Mouse (Mus musculus) erythroid progenitor cell, adult 5-6 weeks (primary cell): ENCODE results near the gene Zic2. TPM values are rescaled to one million over a fixed set of nuclear protein-coding genes. Genes with fewer than 3 reads are reported as not detected.

Experiments
- ATAC-seq: replicated peaks from 2 replicates; pipeline ENCODE4 v1.8.0; 2016; ENCODE audit warnings: moderate number of reproducible peaks, mild to moderate bottlenecking, moderate TSS enrichment, inconsistent platforms; ENCODE audit not compliant: poor library complexity, low FRiP score, severe bottlenecking
- total RNA-seq, 2 experiments: library from RNA; stranded (forward) in 1 of 2; stranded (reverse) in 1 of 2; fragments of 150-400 nt in 1 of 2; fragments of 186-747, 209-891 nt in 1 of 2; gene quantifications; 2 replicates each; pipeline versions ENCODE4 v1.2.3 to v1.2.4; 2015 to 2017; ENCODE audit warnings: low replicate concordance in 2 of 2

Zic2 gene
- total RNA-seq, 2 experiments from 2014 or later: not detected

DNA sequence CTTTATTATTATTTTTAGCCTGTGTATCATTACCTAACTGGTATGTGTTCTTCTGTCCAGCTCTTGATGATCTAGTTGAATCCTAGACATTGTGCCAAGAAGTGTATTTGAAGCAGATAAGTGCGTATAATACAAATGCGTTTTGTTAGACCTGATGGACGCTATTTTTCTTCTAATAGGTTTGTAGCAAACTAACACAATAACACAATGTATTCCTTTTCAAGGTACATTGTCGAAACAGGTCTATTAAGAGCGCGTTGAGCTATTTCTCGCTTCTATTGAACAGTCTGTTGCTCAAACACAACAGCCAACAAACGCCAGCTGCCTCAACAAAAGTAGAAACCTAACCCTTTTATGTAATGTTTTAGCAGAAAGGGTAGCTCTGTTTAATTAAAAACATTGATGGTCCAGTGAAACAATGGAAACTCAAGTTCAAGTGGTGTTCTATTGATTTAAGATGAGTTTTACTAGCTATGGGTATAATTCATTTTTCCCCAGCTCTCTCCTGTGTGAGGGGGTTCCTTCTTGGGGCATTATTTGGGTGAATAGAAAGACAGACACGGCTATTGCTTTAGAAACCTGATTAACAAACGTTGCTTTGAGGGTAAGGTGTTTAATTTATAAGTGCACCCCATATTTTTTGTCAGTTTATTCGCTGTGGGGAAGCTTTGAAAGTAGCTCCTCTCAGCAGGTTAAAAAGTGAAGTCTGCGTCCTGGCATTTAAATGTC lies 14.6 kb downstream of the Zic2 start:
- ATAC-seq: no peak

DNA sequence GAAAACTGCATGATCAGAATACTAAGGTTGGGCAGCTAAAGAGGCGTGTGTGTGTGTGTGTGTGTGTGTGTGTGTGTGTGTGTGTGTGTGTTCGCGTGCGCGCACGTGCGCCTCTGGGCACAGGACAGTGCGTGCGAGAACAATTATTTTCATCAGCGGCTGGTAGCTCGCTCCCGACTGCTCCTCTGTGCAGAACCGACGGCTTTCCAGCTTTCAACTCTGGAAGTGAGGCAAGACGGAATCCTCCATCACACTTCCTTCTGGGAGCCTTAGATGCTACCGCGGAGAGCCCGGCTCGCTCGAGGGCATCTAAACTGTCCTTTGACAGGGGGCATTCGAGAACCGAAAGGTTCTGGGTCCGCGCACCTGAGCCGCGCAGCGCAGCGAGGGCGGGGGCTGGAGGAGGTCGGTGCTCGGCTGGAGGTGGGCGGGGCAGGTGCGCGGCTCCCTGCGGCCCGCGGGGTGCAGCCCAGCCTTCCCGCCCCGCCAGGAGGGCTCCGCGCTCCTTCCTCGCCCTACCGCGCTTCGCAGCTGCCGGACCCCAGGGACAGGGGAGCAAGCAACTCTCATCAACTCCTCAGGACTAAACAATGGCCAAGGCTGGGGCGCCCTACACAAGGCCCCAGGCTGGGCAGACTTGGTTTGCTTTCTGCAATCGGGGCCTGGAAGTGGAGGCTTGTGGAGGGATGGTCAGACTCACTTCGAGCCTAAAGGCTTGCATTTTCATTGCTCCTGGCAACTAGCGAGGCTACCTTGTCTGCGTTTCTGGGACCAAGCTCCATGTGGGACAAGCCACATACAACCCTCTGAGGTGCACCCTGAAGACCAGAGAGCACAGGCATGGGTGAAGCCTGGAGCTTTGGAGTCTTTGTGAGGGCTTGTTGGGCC lies 15.4 kb downstream of the Zic2 start, which contains the start of gene Gm10837:
Gm10837 (plus strand) TSS at position 146 of the 888 bp plus-strand sequence.
- ATAC-seq: no peak

DNA sequence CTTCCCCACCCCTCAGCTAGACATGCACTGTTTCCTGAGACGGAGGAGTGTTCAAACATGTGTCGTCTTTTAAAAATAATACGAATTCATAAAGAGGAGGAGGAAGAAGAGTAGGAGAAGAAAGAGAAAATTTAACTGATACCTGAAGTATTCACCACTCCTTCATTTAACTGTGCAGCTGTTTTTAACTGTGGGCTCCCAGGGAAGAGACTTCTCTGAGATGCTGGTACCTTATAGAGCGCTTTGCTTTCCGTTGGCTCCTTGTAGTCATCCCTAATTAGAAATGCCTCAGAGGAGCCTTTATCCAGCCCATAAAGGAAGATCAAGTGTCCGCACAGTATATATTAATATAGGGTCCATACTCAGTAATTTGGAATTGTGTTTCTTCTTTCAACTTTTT lies 16.3 kb downstream of the Zic2 start:
- ATAC-seq: no peak

DNA sequence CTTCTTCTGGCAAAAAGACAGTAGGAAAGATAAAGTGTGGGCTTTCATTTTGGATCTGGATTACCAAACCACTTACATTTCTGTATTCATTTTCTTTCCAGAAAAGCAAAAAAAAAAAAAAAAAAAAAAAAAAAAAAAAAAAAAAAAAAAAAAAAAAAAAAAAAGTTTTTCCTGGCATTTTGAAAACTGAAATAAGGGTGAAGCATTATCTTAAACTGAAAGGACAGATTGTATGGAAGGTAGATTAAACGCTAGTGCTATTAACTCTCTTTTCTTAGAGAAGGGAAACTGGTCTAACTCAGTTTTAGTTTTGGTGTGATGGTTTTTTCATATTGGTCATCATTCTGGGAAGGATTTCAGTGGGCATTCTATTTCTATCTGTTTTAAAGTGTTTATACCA lies 16.8 kb downstream of the Zic2 start:
- ATAC-seq: no peak

DNA sequence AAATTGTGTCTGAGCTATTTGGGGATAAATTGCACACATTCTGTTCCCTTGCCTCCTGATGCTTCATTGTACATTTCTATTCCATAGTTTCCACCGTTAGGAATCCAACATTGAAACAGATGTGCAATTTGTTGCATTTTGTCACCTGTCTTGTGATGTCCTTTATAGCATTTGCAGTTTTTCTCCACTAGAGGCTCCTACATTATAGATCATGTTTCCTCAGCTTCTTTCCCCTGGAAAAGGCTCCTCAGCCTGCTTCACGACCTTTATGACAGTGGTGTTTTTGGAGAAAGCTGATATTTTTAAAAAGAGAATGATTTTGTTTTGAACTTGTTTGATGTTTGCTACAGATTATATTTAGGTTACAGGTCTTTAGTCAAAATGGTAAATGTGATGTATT lies 33.8 kb downstream of the Zic2 start:
- ATAC-seq: no peak

DNA sequence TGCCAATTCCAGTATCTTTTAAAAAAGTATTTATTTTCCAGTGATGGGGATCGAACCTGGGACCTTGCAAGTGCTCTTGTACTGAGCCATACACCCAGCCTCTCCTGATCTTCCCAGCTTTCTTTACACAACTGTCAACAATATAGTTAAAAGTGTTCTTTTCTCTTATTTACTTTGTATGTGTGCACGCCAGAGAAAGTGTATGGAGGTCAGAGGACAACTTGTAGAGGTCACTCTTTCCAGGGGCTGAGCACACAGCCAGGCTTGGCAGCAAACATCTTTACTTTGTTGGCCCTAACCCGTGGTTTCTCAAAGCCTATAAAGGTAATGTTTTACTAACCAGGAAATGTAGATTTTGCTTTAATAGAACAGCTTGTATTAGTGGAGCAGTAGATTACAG lies 36.3 kb downstream of the Zic2 start:
- ATAC-seq: no peak

DNA sequence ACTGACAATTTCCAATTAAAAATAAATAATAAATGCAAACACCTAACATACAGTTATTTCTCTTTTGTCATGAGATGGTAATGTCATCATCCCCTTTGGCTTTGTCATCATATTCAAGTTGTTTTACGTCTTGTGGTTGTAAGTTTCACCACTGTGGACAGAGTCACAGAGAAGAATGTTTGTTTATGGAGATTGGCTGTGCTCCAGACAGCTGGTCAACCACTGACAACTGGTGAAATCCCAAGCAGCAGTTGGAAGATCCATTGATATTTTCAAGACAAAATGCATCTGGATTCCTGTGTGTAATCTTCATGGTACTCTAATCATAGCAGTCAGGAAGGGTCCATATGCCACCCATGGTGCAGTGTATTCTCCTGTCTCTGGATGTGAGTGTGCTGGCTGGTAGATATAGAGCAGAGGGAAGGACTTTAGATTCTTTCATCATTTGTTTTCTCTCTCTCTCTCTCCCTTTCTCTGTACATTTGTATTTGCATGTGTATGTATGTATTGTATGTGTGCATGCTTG lies 38.3 kb downstream of the Zic2 start:
- no peak for ATAC-seq

DNA sequence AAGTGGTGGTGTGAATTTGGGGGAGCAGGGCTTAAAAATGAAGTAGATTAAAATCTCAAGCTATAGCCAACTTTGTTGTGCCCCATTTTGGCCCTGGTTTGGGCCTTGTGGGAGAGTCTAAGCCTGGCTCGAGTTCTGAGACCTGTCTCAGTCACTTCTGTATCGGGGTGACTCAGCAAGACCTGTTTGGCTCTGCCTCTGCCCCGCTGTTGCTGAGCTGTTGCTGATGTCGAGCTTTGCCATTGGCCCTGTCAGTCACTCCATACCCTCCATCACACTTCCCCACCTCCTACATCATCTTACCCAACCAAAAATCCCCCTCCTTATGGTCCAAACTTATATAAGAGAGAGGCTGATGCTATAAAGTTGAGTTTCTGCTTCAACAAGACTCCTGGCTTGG lies 53.2 kb downstream of the Zic2 start:
- ATAC-seq: no peak

Other genes with a start within 250 kb of the Zic2 start
- not detected in 2 replicates for gene Gm5089, start 24.3 kb upstream of the Zic2 start, total RNA-seq (2015; ENCODE audit: low replicate concordance)
- not detected in 2 replicates for gene Gm5089, start 24.3 kb upstream of the Zic2 start, total RNA-seq (2017; ENCODE audit: low replicate concordance)
- gene Zic5, start 9.8 kb upstream of the Zic2 start, total RNA-seq (2015; ENCODE audit: low replicate concordance): not detected in 2 replicates
- gene Zic5, start 9.8 kb upstream of the Zic2 start, total RNA-seq (2017; ENCODE audit: low replicate concordance): not detected in 2 replicates
- not detected in 2 replicates for gene Gm10837, start 15.2 kb downstream of the Zic2 start, total RNA-seq (2015; ENCODE audit: low replicate concordance)
- gene Gm10837, start 15.2 kb downstream of the Zic2 start, total RNA-seq (2017; ENCODE audit: low replicate concordance): not detected in 2 replicates
- gene Pcca, start 58.9 kb downstream of the Zic2 start, total RNA-seq (2015; ENCODE audit: low replicate concordance): 12.6 and 13.0 TPM in 2 replicates
- 2.9 and 12.1 TPM in 2 replicates for gene Pcca, start 58.9 kb downstream of the Zic2 start, total RNA-seq (2017; ENCODE audit: low replicate concordance)